Mouse (Mus musculus): ENCODE measurements at regions not wholly inside any gene's neighbourhood (a gene's known extent, or its start where the extent isn't known, plus 50 kb on each side); places are given as distances from the start of the nearest gene placed in this dataset.
"Not testable (repeated sequence)": the region's sequence is repeated elsewhere in the genome, so short reads cannot be mapped to it uniquely, and the experiment has no call there.

- ATAC-seq = no peak
- WGBS = 85% methylated on average over 3 of the region's 3 CpGs
- no peaks in the 10 kb centered on the region for H3K4me1 ChIP-seq (ENCODE audit: insufficient read depth, low read length)
- H3K4me3 ChIP-seq (ENCODE audit: low read length) = no peak overlapping the region
- H3K27ac ChIP-seq = no peak overlapping the region
- no peaks in the 10 kb centered on the region for H3K9me3 ChIP-seq (ENCODE audit: low read length)
- no peak for DNase-seq (ENCODE audit: low spot score)
- no peak overlapping the region for H3K9ac ChIP-seq (replicated peaks; ENCODE audit: low read length)
- TF ChIP-seq CTCF (IDR thresholded peaks at IDR 0.05; ENCODE audit: low read depth) = no peak
- H3K4me2 ChIP-seq (ENCODE audit: low read depth, low read length) = no peak overlapping the region
- no peaks in the 10 kb centered on the region for H3K36me3 ChIP-seq (ENCODE audit: insufficient read depth, low read length)
- no peaks in the 10 kb centered on the region for H3K27me3 ChIP-seq (ENCODE audit: insufficient read depth, low read length)
Observed at GRCm38 (mm10) chr6:9599418-9599817, 651.2 kb downstream of the Nxph1 start.

GRCm38 (mm10) chr6:9633931-9634330, 685.7 kb downstream of the Nxph1 start:
- no peaks in the 10 kb centered on the region for H3K27me3 ChIP-seq (ENCODE audit: insufficient read depth, low read length)
- ATAC-seq = no peak

GRCm38 (mm10) chr6:9643456-9643855, 695.2 kb downstream of the Nxph1 start:
- H3K27me3 ChIP-seq (ENCODE audit: insufficient read depth, low read length); H3K36me3 ChIP-seq (ENCODE audit: insufficient read depth, low read length); H3K4me1 ChIP-seq (ENCODE audit: insufficient read depth, low read length); H3K4me2 ChIP-seq (ENCODE audit: low read depth, low read length); DNase-seq (ENCODE audit: low spot score); H3K27ac ChIP-seq; H3K4me3 ChIP-seq (ENCODE audit: low read length); ATAC-seq; H3K9ac ChIP-seq (replicated peaks; ENCODE audit: low read length); H3K9me3 ChIP-seq (ENCODE audit: low read length): not testable (repeated sequence)
- WGBS = 95% methylated on average over 2 of the region's 2 CpGs

More at GRCm38 (mm10) chr6:9633931-9634330, 685.7 kb downstream of the Nxph1 start:
- Histone ChIP-seq H3K4me3 (ENCODE audit: low read length) (no peak overlapping the region), H3K4me1 (ENCODE audit: insufficient read depth, low read length) (no peaks in the 10 kb centered on the region), H3K9ac (replicated peaks; ENCODE audit: low read length) (no peak overlapping the region), H3K27ac (no peak overlapping the region), H3K36me3 (ENCODE audit: insufficient read depth, low read length) (no peaks in the 10 kb centered on the region), H3K4me2 (ENCODE audit: low read depth, low read length) (no peak overlapping the region), H3K9me3 (ENCODE audit: low read length) (no peaks in the 10 kb centered on the region)
- WGBS = 68% methylated on average over 2 of the region's 2 CpGs
- no peak for DNase-seq (ENCODE audit: low spot score)
- TF ChIP-seq CTCF (IDR thresholded peaks at IDR 0.05; ENCODE audit: low read depth) = no peak

- DNase-seq (ENCODE audit: low spot score); H3K4me1 ChIP-seq (ENCODE audit: insufficient read depth, low read length); H3K9me3 ChIP-seq (ENCODE audit: low read length); ATAC-seq; H3K4me3 ChIP-seq (ENCODE audit: low read length); H3K27ac ChIP-seq; H3K9ac ChIP-seq (replicated peaks; ENCODE audit: low read length); H3K36me3 ChIP-seq (ENCODE audit: insufficient read depth, low read length); H3K27me3 ChIP-seq (ENCODE audit: insufficient read depth, low read length); H3K4me2 ChIP-seq (ENCODE audit: low read depth, low read length): not testable (repeated sequence)
- WGBS = 84% methylated on average over 2 of the region's 2 CpGs
Observed at GRCm38 (mm10) chr6:9643926-9644325, 695.7 kb downstream of the Nxph1 start.

GRCm38 (mm10) chr6:9659672-9660071, 711.4 kb downstream of the Nxph1 start:
- no peaks in the 10 kb centered on the region for H3K36me3 ChIP-seq (ENCODE audit: insufficient read depth, low read length)
- ATAC-seq (no peak), DNase-seq (ENCODE audit: low spot score) (no peak)
- no peak overlapping the region for H3K27ac ChIP-seq
- no peaks in the 10 kb centered on the region for H3K27me3 ChIP-seq (ENCODE audit: insufficient read depth, low read length)
- no peak overlapping the region for H3K4me3 ChIP-seq (ENCODE audit: low read length)
- no peaks in the 10 kb centered on the region for H3K4me1 ChIP-seq (ENCODE audit: insufficient read depth, low read length)
- no peak overlapping the region for H3K4me2 ChIP-seq (ENCODE audit: low read depth, low read length)
- TF ChIP-seq CTCF (IDR thresholded peaks at IDR 0.05; ENCODE audit: low read depth) = no peak
- 80% methylated on average over 7 of the region's 7 CpGs for WGBS
- no peak overlapping the region for H3K9ac ChIP-seq (replicated peaks; ENCODE audit: low read length)
- H3K9me3 ChIP-seq (ENCODE audit: low read length) = no peaks in the 10 kb centered on the region

- no peaks in the 10 kb centered on the region for H3K4me1 ChIP-seq (ENCODE audit: insufficient read depth, low read length)
- DNase-seq (ENCODE audit: low spot score) (no peak), ATAC-seq (no peak)
- no peaks in the 10 kb centered on the region for H3K27me3 ChIP-seq (ENCODE audit: insufficient read depth, low read length)
- H3K27ac ChIP-seq = no peak overlapping the region
- TF ChIP-seq CTCF (IDR thresholded peaks at IDR 0.05; ENCODE audit: low read depth) = no peak
- no peaks in the 10 kb centered on the region for H3K9me3 ChIP-seq (ENCODE audit: low read length)
- H3K36me3 ChIP-seq (ENCODE audit: insufficient read depth, low read length) = no peaks in the 10 kb centered on the region
- H3K4me3 ChIP-seq (ENCODE audit: low read length) = no peak overlapping the region
- no peak overlapping the region for H3K9ac ChIP-seq (replicated peaks; ENCODE audit: low read length)
- H3K4me2 ChIP-seq (ENCODE audit: low read depth, low read length) = no peak overlapping the region
Observed at GRCm38 (mm10) chr6:9685182-9685581, 737.0 kb downstream of the Nxph1 start.

GRCm38 (mm10) chr6:9693714-9694113, 745.5 kb downstream of the Nxph1 start:
- WGBS = 8% methylated on average over 1 of the region's 1 CpGs
- Histone ChIP-seq H3K9ac (replicated peaks; ENCODE audit: low read length) (no peak overlapping the region), H3K4me2 (ENCODE audit: low read depth, low read length) (no peak overlapping the region), H3K27me3 (ENCODE audit: insufficient read depth, low read length) (no peaks in the 10 kb centered on the region), H3K9me3 (ENCODE audit: low read length) (no peaks in the 10 kb centered on the region), H3K4me3 (ENCODE audit: low read length) (no peak overlapping the region), H3K4me1 (ENCODE audit: insufficient read depth, low read length) (no peaks in the 10 kb centered on the region), H3K27ac (no peak overlapping the region), H3K36me3 (ENCODE audit: insufficient read depth, low read length) (no peaks in the 10 kb centered on the region)
- ATAC-seq (no peak), DNase-seq (ENCODE audit: low spot score) (no peak)
- TF ChIP-seq CTCF (IDR thresholded peaks at IDR 0.05; ENCODE audit: low read depth) = no peak
